Mouse (Mus musculus) megakaryocyte, embryonic 14.5 days (primary cell): ENCODE measurements around the gene Chrd. TPM values are rescaled to one million over a fixed set of nuclear protein-coding genes. Genes with fewer than 3 reads are reported as not detected.

Experiments used
- H3K27me3 ChIP-seq: replicated peaks from 2 replicates; pipeline ENCODE3; 2012; ENCODE audit warnings: inconsistent platforms
- H3K36me3 ChIP-seq: replicated peaks from 2 replicates; pipeline ENCODE3; 2012; ENCODE audit warnings: low read length, inconsistent platforms, mixed read lengths
- H3K4me1 ChIP-seq: 2 replicates; pipeline ENCODE4 v1.6.1; 2012; ENCODE audit warnings: inconsistent platforms
- H3K4me3 ChIP-seq: replicated peaks from 2 replicates; pipeline ENCODE3; 2012; ENCODE audit warnings: moderate library complexity, mild to moderate bottlenecking, inconsistent platforms
- H3K9me3 ChIP-seq: 2 replicates; pipeline ENCODE4 v1.6.1; 2012; ENCODE audit warnings: inconsistent platforms
- FLI1 ChIP-seq: IDR thresholded peaks from 2 replicates; pipeline ENCODE4 v1.6.1; 2012; ENCODE audit warnings: low read length, inconsistent platforms, mixed read lengths
- GATA1 ChIP-seq: IDR thresholded peaks from 3 replicates; pipeline ENCODE4 v1.6.1; 2012; ENCODE audit warnings: mixed read lengths, low read length, inconsistent platforms, borderline replicate concordance
- polyA plus RNA-seq: library from polyadenylated mRNA; stranded (reverse); fragments of >175 nt; gene quantifications from 2 replicates; pipeline ENCODE4 v1.2.3, GENCODE M21; 2012; ENCODE audit warnings: low replicate concordance; ENCODE audit not compliant: insufficient read depth

The Chrd gene
- polyA plus RNA-seq, 1 experiment: not detected

DNA sequence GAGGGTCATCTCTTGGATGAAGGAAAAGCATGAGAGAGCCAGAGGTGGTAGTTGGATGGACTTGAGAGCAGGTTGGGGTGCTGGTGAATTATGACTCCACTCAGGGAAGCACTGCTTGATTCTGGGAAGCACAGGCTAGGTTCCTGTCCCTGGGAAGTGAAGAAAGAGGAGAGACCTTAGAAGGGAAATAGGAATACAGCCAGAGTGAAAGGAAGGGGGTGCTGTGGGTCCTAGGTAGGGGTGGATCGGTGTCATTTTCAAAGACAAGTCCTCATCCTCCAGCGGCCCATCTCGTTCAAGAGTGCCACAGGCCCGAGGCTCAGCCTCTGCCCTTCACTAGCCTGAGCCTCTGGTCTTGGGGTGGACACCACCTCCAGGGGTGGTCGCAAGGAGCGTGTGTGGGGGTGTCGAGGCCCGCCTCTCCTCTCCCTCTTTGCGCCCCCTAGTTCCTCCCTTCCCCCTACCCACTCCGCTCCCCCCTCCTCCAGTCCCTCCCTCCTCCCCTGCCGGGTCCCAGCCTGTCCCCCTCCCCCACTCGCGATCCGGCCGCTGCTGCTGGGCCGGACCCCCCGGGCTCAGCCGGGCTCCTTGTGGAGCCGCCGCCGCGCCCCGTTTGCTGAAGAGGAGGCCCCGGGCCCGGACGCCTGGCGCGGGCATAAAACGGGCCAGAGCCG is 539 bp upstream of the Chrd start:
- Histone ChIP-seq H3K36me3 (no peaks in the 10 kb centered on the region), H3K4me3 (peak overlapping the region; percentile 88), H3K27me3 (peaks cover 90% of the 10 kb centered on the region), H3K9me3 (peaks cover 14% of the 10 kb centered on the region), H3K4me1 (peaks cover 30% of the 10 kb centered on the region)
- TF ChIP-seq FLI1 (no peak), GATA1 (no peak)

DNA sequence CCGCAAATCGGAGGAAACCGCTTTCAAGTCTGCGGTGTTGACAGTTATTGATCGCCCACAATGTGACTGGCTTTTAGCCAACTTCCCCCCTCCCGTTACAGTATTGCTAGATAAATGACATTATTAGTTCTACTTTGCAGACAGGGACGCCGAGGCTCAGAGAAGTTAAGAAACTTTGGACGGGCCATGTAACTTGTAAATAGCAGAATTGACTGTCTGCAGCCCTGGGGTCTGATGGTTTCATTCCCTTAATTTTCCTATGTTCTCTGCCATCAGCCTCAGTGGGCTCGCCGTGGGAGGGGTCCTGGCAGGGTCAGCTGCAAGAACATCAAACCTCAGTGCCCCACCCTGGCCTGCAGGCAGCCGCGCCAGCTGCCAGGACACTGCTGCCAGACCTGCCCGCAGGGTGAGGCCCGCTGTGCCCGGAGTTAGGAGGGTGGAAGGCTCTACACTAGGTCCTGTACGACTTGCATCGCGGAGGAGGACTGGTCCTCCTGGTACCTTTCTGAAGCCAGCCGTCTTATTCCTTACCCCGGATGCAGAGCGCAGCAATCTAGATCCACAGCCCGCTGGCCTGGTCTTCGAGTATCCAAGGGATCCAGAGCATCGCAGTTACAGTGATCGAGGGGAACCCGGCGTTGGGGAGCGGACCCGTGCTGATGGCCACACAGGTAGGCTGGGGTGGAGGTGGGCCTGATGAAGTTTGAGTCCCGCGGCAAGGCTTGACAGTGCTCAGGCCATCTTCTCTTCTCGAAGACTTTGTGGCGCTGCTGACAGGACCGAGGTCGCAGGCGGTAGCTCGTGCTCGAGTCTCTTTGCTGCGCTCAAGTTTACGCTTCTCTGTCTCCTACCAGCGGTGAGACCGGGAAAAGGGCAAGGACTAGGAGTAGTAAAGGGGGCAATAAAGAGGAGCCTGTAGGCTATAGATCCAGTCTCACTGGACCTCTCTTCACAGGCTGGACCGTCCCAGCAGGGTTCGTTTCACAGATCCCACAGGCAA is 1.1 kb downstream of the Chrd start, which contains the start of gene Thpo:
TSS of gene Thpo (minus strand) at position 781 of the 1,000 bp plus-strand sequence.
- peaks cover 30% of the 10 kb centered on the region for H3K4me1 ChIP-seq
- H3K9me3 ChIP-seq: peaks cover 23% of the 10 kb centered on the region
- H3K27me3 ChIP-seq: peaks cover 97% of the 10 kb centered on the region
- peak within 1 kb of the TSS; percentile 88 for H3K4me3 ChIP-seq
- H3K36me3 ChIP-seq: no peaks in the 10 kb centered on the region
- no peak for TF ChIP-seq GATA1
- no peak for TF ChIP-seq FLI1

GRCm38 (mm10) chr16:20735651-20736050 is 2.7 kb downstream of the Chrd start:
- Histone ChIP-seq H3K4me3 (no peak overlapping the region), H3K9me3 (peaks cover 23% of the 10 kb centered on the region), H3K27me3 (peaks cover 92% of the 10 kb centered on the region), H3K4me1 (peaks cover 26% of the 10 kb centered on the region), H3K36me3 (no peaks in the 10 kb centered on the region)
- no peak for TF ChIP-seq GATA1
- no peak for TF ChIP-seq FLI1

DNA sequence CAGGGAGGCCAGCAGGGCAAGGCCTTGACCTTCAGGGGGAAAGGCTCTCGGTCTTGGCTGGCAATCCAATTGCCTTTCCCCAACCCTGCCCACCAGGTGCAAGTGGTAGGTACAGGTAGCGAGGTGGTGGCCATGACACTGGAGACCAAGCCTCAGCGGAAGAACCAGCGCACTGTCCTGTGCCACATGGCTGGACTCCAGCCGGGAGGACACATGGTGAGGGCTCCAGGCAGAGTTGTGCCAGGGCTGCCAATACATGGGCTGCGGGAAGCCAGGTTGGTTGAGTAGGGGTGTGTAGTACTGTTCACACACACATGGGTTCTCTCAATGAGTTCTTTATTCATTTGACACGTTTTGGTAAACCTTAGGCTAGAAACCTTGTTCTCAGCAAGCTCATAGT is 3.2 kb downstream of the Chrd start:
- Histone ChIP-seq H3K4me1 (peaks cover 26% of the 10 kb centered on the region), H3K27me3 (peaks cover 90% of the 10 kb centered on the region)
- no peak for TF ChIP-seq GATA1
- TF ChIP-seq FLI1: no peak

DNA sequence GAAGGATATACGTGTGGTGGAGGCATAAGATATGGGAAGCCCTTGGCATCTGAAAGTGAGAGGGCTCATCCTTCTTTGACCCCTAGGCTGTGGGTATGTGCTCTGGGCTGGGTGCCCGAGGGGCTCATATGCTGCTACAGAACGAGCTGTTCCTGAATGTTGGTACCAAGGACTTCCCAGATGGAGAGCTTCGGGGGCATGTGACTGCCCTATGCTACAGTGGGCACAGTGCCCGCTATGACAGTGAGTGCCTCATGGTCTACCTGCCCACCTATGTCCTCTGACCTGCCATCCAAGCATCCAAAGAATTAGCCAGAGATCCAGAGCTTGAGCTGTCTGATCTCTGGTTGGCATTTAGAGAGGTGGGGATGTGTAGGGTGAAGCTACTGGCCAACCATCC is 3.9 kb downstream of the Chrd start:
- TF ChIP-seq FLI1 (no peak), GATA1 (no peak)
- Histone ChIP-seq H3K27me3 (peaks cover 89% of the 10 kb centered on the region), H3K4me3 (no peak overlapping the region), H3K36me3 (no peaks in the 10 kb centered on the region), H3K4me1 (peaks cover 26% of the 10 kb centered on the region), H3K9me3 (peaks cover 23% of the 10 kb centered on the region)

More for the DNA sequence above, 3.2 kb downstream of the Chrd start:
- H3K4me3 ChIP-seq: no peak overlapping the region
- H3K36me3 ChIP-seq: no peaks in the 10 kb centered on the region
- H3K9me3 ChIP-seq: peaks cover 23% of the 10 kb centered on the region

GRCm38 (mm10) chr16:20739845-20740244 is 6.9 kb downstream of the Chrd start:
- TF ChIP-seq GATA1 (no peak), FLI1 (no peak)
- Histone ChIP-seq H3K9me3 (peaks cover 29% of the 10 kb centered on the region), H3K4me1 (no peaks in the 10 kb centered on the region), H3K4me3 (peak overlapping the region; percentile 2), H3K36me3 (no peaks in the 10 kb centered on the region), H3K27me3 (peaks cover 79% of the 10 kb centered on the region)

- Histone ChIP-seq H3K4me3 (no peak overlapping the region), H3K4me1 (peaks cover 2% of the 10 kb centered on the region; the same call in 1 of the 2 replicates), H3K27me3 (peaks cover 34% of the 10 kb centered on the region), H3K9me3 (peaks cover 11% of the 10 kb centered on the region; the same call in 1 of the 2 replicates), H3K36me3 (no peaks in the 10 kb centered on the region)
- TF ChIP-seq GATA1 (no peak), FLI1 (no peak)
These were observed 13.7 kb downstream of the Chrd start for GRCm38 (mm10) chr16:20746641-20747040.

GRCm38 (mm10) chr16:20750518-20750917 is 17.6 kb downstream of the Chrd start:
- Histone ChIP-seq H3K9me3 (peaks cover 5% of the 10 kb centered on the region; the same call in 1 of the 2 replicates), H3K4me3 (peak overlapping the region; percentile 50), H3K36me3 (no peaks in the 10 kb centered on the region), H3K27me3 (peaks cover 16% of the 10 kb centered on the region), H3K4me1 (peaks cover 1% of the 10 kb centered on the region; the same call in 1 of the 2 replicates)
- TF ChIP-seq GATA1 (no peak), FLI1 (no peak)

DNA sequence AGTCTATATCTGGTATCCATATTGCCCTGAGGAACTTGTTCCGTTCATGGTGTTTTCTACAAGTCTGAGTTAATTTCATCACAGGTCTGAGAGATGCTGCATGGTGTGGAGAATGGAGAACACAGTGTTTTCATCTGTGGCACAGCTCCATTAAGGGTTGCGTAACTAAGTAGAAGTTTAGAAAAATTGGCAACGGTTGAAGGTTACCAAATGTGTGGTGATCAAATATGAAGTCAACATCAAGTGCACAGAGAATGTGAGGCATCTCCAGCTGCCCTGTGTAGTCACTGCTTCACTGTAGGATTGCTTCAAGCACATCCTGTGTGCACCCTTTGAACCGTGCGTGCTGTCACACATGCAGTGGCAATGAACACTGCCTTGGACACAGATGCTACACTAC is 23.1 kb downstream of the Chrd start:
- H3K9me3 ChIP-seq: no peaks in the 10 kb centered on the region
- peaks cover 3% of the 10 kb centered on the region for H3K27me3 ChIP-seq
- no peak for TF ChIP-seq GATA1
- TF ChIP-seq FLI1: no peak

DNA sequence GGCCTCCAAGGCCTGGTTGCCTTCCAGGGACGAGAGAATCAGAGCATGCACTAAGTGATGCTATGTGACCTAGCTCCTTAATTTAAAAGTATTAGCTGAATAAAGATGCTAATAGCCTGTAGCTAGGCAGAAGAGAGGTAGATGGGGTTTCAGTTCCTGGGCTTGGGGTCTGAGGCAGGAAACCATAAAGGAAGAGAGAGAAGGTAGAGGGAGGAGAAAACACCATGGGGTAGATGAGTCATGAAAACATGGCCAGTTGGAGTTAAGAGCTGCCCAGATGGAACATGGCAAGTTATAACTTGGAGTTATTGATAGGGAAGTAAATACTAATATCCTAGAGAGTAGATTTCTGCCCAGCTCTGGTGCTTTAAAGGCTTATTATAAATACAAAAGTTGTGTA is 24.5 kb downstream of the Chrd start:
- Histone ChIP-seq H3K27me3 (peaks cover 2% of the 10 kb centered on the region), H3K4me3 (no peak overlapping the region), H3K4me1 (peaks cover 17% of the 10 kb centered on the region), H3K36me3 (no peaks in the 10 kb centered on the region), H3K9me3 (no peaks in the 10 kb centered on the region)
- no peak for TF ChIP-seq FLI1
- TF ChIP-seq GATA1: no peak

More for the DNA sequence above, 23.1 kb downstream of the Chrd start:
- H3K4me3 ChIP-seq: no peak overlapping the region
- no peaks in the 10 kb centered on the region for H3K36me3 ChIP-seq
- peaks cover 14% of the 10 kb centered on the region for H3K4me1 ChIP-seq
